ENCODE assay signal across 13 mouse cellular contexts in genomic region chr5:66528567-66528966, GRCm38 (mm10).
A peak's percentile ranks its signal among the peaks of the same experiment; 100 is the strongest.
DNase-seq lines count a peak whose midpoint lies in the region; ATAC-seq lines count a peak whose summit lies in the region.
"Had no signal": no experiment of that assay in that cellular context is flagged by ENCODE, and none has a peak within 500 bp of the region (broad histone marks: within the 10 kb centered on the region; RNA-seq: fewer than 3 reads in every experiment).

No protein-coding gene starts in this region.

- no peaks in the 10 kb centered on the region for H3K27me3 ChIP-seq in hindbrain, embryonic 11.5 days (ENCODE audit: control insufficient read depth, insufficient read depth, low read length)
- H3K27me3 ChIP-seq in hindbrain, embryonic 14.5 days (ENCODE audit: control insufficient read depth, insufficient read depth, low read length) = no peaks in the 10 kb centered on the region
- no peaks in the 10 kb centered on the region for H3K27me3 ChIP-seq in limb, embryonic 10.5 days (ENCODE audit: low read depth, poor library complexity, severe bottlenecking)
- H3K27me3 ChIP-seq: neural tube, embryonic 12.5 days had no signal

- ATAC-seq in hindbrain, embryonic 11.5 days (ENCODE audit: low FRiP score) = no peak
- no peak for ATAC-seq in hindbrain, embryonic 14.5 days (ENCODE audit: low FRiP score)
- ATAC-seq: forebrain, embryonic 16.5 days had no signal

- no peaks in the 10 kb centered on the region for H3K4me1 ChIP-seq in hindbrain, embryonic 11.5 days (replicated peaks; ENCODE audit: control insufficient read depth, insufficient read depth, low read length)
- H3K4me1 ChIP-seq in hindbrain, embryonic 14.5 days (replicated peaks; ENCODE audit: control insufficient read depth, insufficient read depth, low read length) = peaks cover 13% of the 10 kb centered on the region
- H3K4me1 ChIP-seq in limb, embryonic 10.5 days = peaks cover 87% of the 10 kb centered on the region

- DNase-seq in hindbrain, embryonic 11.5 days (ENCODE audit: low spot score) = peak; percentile 27
- no peak for DNase-seq in hindbrain, embryonic 14.5 days (ENCODE audit: low spot score)
- peak; percentile 61 for DNase-seq in NIH3T3 (ENCODE audit: low read depth)
- DNase-seq in embryo, embryonic 10 days (ENCODE audit: low spot score) = peak; percentile 73
- peak; percentile 59 for DNase-seq in limb, embryonic 10.5 days (ENCODE audit: low spot score)
- DNase-seq in right cerebral cortex, postnatal 25 days = no peak
- DNase-seq in cerebellum, postnatal 25 days = no peak
- DNase-seq: cerebellum, adult 9-11 months; kidney, adult 8-10 months; thymus, postnatal 4 days had no signal

- no peak overlapping the region for H3K9ac ChIP-seq in hindbrain, embryonic 11.5 days (ENCODE audit: low read depth, low read length)
- no peak overlapping the region for H3K9ac ChIP-seq in hindbrain, embryonic 14.5 days
- H3K9ac ChIP-seq: liver, embryonic 14.5 days; neural tube, embryonic 12.5 days had no signal

- 51% methylated on average over 7 of the region's 7 CpGs for WGBS in hindbrain, embryonic 11.5 days
- WGBS in hindbrain, embryonic 14.5 days = 48% methylated on average over 7 of the region's 7 CpGs
- WGBS in limb, embryonic 10.5 days = 16% methylated on average over 7 of the region's 7 CpGs

- H3K4me2 ChIP-seq in hindbrain, embryonic 11.5 days (replicated peaks; ENCODE audit: low read depth, low read length) = no peak overlapping the region
- no peak overlapping the region for H3K4me2 ChIP-seq in hindbrain, embryonic 14.5 days (replicated peaks)
- H3K4me2 ChIP-seq: neural tube, embryonic 12.5 days had no signal

- no peaks in the 10 kb centered on the region for H3K36me3 ChIP-seq in hindbrain, embryonic 11.5 days (ENCODE audit: control insufficient read depth, insufficient read depth, low read length)
- H3K36me3 ChIP-seq in hindbrain, embryonic 14.5 days (replicated peaks; ENCODE audit: control insufficient read depth, insufficient read depth) = no peaks in the 10 kb centered on the region
- no peaks in the 10 kb centered on the region for H3K36me3 ChIP-seq in limb, embryonic 10.5 days
- H3K36me3 ChIP-seq: neural tube, embryonic 12.5 days had no signal

- no peaks in the 10 kb centered on the region for H3K9me3 ChIP-seq in hindbrain, embryonic 11.5 days (ENCODE audit: control insufficient read depth, low read length)
- H3K9me3 ChIP-seq in hindbrain, embryonic 14.5 days (ENCODE audit: control insufficient read depth, low read length) = no peaks in the 10 kb centered on the region
- H3K9me3 ChIP-seq in limb, embryonic 10.5 days (replicated peaks) = no peaks in the 10 kb centered on the region
- H3K9me3 ChIP-seq: neural tube, embryonic 12.5 days had no signal

- no peak overlapping the region for H3K4me3 ChIP-seq in hindbrain, embryonic 11.5 days (ENCODE audit: low read depth, low read length)
- no peak overlapping the region for H3K4me3 ChIP-seq in hindbrain, embryonic 14.5 days (replicated peaks; ENCODE audit: low read length)
- H3K4me3 ChIP-seq in limb, embryonic 10.5 days = no peak overlapping the region
- H3K4me3 ChIP-seq: neural tube, embryonic 12.5 days had no signal

- no peak overlapping the region for H3K27ac ChIP-seq in hindbrain, embryonic 11.5 days (ENCODE audit: low read depth, low read length)
- no peak overlapping the region for H3K27ac ChIP-seq in hindbrain, embryonic 14.5 days
- peak overlapping the region; percentile 88 for H3K27ac ChIP-seq in limb, embryonic 10.5 days
- H3K27ac ChIP-seq: liver, embryonic 14.5 days; neural tube, embryonic 12.5 days had no signal

Comparison
In these comparisons a context has a peak if more than half of its experiments do, and no peak if none do; other contexts are left out.
1. DNase-seq: peak in hindbrain, embryonic 11.5 days (single experiment), NIH3T3 (single experiment), embryo, embryonic 10 days (single experiment) and limb, embryonic 10.5 days (single experiment); none in hindbrain, embryonic 14.5 days (single experiment), right cerebral cortex, postnatal 25 days (single experiment) and cerebellum, postnatal 25 days (0 of 2).